Mouse (Mus musculus): ENCODE results near the gene Olfr1329.
"Not testable (repeated sequence)": the region's sequence is repeated elsewhere in the genome, so short reads cannot be mapped to it uniquely, and the experiment has no call there.

GRCm38 (mm10) chr4:118931326-118931725, 14.1 kb upstream of the Olfr1329 start:
- not testable (repeated sequence) for TF ChIP-seq CTCF (IDR thresholded peaks at IDR 0.05; ENCODE audit: control insufficient read depth, insufficient read depth, insufficient replicate concordance, low read depth, low read length); POLR2A (IDR thresholded peaks at IDR 0.05; ENCODE audit: control insufficient read depth, low read depth, low read length)
